Mouse (Mus musculus) midbrain, embryonic 12.5 days (tissue): ENCODE data around the gene Gps2. TPM values are rescaled to one million over a fixed set of nuclear protein-coding genes. Genes with fewer than 3 reads are reported as not detected.
"Not testable (repeated sequence)": the region's sequence is repeated elsewhere in the genome, so short reads cannot be mapped to it uniquely, and the experiment has no call there.

Experiments used
- ATAC-seq: fragments of 200-750 bp; cut with Nextera tagmentation; 2 replicates; pipeline ENCODE4 v1.8.0; 2017; ENCODE audit warnings: low read depth, moderate TSS enrichment, moderate library complexity; ENCODE audit not compliant: low FRiP score
- H3K27ac ChIP-seq: fragments of 300-500 bp; sonication (generic); replicated peaks from 2 replicates; pipeline ENCODE4 v1.5.1; 2016; ENCODE audit warnings: mild to moderate bottlenecking
- H3K27me3 ChIP-seq: fragments of 300-500 bp; sonication (generic); 2 replicates; pipeline ENCODE4 v1.6.1; 2016; ENCODE audit warnings: mild to moderate bottlenecking
- H3K36me3 ChIP-seq: fragments of 300-500 bp; sonication (generic); 2 replicates; pipeline ENCODE4 v1.6.1; 2016
- H3K4me1 ChIP-seq: fragments of 300-500 bp; sonication (generic); 2 replicates; pipeline ENCODE4 v1.6.1; 2016
- H3K4me2 ChIP-seq: fragments of 300-500 bp; sonication (generic); replicated peaks from 2 replicates; pipeline ENCODE4 v1.6.1; 2016; ENCODE audit warnings: mild to moderate bottlenecking, moderate library complexity
- H3K4me3 ChIP-seq: fragments of 300-500 bp; sonication (generic); 2 replicates; pipeline ENCODE4 v1.5.1; 2016; ENCODE audit warnings: mild to moderate bottlenecking
- H3K9ac ChIP-seq: fragments of 300-500 bp; sonication (generic); replicated peaks from 2 replicates; pipeline ENCODE4 v1.6.1; 2016; ENCODE audit warnings: mild to moderate bottlenecking, moderate library complexity
- H3K9me3 ChIP-seq: fragments of 300-500 bp; sonication (generic); 2 replicates; pipeline ENCODE4 v1.6.1; 2016; ENCODE audit warnings: mild to moderate bottlenecking
- WGBS: fragments of 180-500 bp; shearing (Covaris S2); methylation state at CpG from one replicate; pipeline ENCODE4 v1.1.7; 2016; 5-methylcytosine and 5-hydroxymethylcytosine counted together
- polyA plus RNA-seq: library from polyadenylated mRNA; unstranded; fragments of >200 nt; fragmentation: Nextera tagmentation; extraction: Ambion mirVana; gene quantifications from 2 replicates; pipeline ENCODE4 v1.2.1, GENCODE M21; 2016

Gene Gps2
- polyA plus RNA-seq, 1 experiment from 2014 or later = 97.6 TPM

DNA sequence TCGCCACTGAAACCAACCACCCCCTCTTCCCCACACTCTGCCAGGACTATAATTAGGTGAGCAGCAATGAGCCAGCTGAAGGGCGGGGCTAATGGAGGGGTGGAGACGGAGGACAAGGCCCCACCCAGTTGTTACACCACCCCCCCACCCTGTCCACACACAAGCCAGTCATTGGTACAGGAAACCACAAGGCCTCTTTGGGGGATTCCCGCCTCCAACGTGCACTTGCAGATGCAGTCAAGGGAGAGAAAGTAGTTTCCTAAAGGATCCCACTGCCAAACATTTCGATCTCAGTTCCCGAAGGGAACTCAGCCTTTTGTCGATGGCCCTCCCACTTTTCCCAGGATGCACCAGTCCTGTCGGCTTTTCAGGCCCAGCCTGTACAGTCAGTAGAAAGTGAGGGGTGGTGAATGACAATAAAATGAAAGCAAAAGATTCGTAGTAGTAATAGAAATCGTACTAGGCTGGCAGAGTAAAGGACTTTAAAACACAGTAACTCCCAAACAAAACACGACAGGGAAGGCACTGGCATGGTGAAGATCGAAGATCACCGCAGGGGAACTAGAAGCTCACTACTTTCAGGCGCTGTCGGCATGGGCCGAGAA, 6.1 kb downstream of the Gps2 start:
- Histone ChIP-seq H3K9ac (peak overlapping the region; percentile 95), H3K4me2 (peak overlapping the region; percentile 96), H3K27me3 (no peaks in the 10 kb centered on the region), H3K4me1 (peaks cover 39% of the 10 kb centered on the region), H3K27ac (peak overlapping the region; percentile 95), H3K9me3 (no peaks in the 10 kb centered on the region), H3K4me3 (peak overlapping the region; percentile 98), H3K36me3 (peaks cover 41% of the 10 kb centered on the region)
- 2% methylated on average over 17 of the region's 17 CpGs for WGBS
- no peak for ATAC-seq

DNA sequence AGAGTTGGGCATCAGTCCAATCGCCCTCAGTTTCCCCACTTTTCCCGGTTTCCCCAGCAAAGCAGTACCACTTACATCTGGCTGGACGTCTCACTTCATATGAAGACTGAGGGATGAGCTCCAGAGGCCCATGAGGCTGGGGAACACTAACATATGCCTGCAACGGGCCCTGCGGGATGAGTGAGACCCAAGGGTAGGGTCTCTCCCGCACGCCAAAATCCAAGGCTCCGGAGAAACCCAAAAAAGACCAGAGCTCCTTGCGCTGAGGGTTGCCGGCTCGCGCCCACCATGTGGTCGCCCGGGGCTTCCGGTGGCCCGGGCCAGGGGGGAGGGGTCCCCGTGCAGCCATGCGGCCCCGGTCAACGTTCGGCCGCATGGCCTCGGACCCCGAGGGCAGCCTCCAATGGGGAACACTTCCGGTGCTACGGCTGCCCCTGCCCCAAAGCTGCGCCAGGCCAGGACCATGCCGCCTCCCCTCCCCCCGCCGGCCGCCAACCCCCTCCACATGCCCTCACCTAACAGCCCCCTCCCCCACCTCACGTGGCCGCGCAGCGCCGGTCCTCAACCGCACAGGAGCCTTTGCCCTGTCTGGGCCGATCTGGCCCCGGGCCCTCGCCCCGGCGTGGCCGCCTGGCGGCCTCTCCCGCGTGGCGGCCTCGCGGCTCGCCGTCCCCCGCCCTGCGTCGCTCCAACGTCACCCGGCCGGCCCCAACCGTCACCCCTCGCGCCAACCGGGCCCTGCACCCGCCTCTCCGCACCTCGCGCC, 6.8 kb downstream of the Gps2 start:
- Histone ChIP-seq H3K27ac (peak overlapping the region; percentile 95), H3K4me2 (peak overlapping the region; percentile 96), H3K36me3 (peaks cover 36% of the 10 kb centered on the region), H3K27me3 (no peaks in the 10 kb centered on the region), H3K4me3 (peak overlapping the region; percentile 98), H3K9me3 (no peaks in the 10 kb centered on the region), H3K4me1 (peaks cover 32% of the 10 kb centered on the region), H3K9ac (peak overlapping the region; percentile 95)
- WGBS = 1% methylated on average over 51 of the region's 65 CpGs
- peak; percentile 47 for ATAC-seq

DNA sequence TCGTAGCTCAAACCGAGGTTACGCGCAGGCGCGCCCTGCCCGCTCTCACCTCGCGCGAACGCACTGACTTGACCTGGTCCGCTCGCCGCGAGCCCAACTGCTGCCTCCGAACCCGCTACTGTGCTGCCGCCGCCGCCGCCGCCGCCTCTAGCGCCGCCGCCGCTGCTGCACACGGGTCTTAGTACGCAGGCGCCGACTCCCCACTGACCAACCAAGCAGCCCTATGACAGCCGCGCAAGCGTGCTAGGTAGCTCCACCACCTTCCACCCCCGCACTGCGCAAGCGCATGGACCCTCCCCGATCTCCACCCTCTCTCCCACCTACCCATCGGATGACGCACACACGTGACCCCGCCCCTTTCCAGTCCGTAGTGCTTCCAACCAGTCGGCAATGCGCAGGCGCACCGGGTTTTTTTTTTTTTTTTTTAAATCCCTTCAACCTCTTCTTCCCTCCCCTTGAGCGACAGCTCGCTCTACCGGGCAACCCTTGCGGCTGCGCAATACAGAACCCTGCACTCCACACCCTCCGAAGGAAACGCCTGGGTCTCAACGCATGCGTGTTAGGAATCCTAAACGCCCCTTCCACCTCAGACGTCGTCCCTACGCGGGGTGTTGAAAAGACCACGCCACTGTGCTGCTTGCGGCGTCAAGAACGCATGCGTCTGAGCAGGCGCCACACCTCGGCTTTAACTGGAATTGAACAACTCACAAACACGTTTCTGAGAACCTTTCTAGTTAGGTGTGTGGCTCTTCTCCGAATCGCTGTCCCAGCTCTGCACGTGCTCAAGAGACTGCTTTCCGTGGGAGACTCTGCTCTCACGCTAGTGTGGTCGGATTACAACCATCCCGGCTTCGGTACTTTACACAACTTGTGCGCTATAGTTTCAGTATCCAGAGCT, 7.7 kb downstream of the Gps2 start, which contains the start of gene Eif5a:
Eif5a (minus strand) TSS at position 845 of the 898 bp plus-strand sequence.
- WGBS = under 1% methylated on average over 78 of the region's 78 CpGs
- peaks cover 27% of the 10 kb centered on the region for H3K36me3 ChIP-seq
- ATAC-seq = peak; percentile 95

DNA sequence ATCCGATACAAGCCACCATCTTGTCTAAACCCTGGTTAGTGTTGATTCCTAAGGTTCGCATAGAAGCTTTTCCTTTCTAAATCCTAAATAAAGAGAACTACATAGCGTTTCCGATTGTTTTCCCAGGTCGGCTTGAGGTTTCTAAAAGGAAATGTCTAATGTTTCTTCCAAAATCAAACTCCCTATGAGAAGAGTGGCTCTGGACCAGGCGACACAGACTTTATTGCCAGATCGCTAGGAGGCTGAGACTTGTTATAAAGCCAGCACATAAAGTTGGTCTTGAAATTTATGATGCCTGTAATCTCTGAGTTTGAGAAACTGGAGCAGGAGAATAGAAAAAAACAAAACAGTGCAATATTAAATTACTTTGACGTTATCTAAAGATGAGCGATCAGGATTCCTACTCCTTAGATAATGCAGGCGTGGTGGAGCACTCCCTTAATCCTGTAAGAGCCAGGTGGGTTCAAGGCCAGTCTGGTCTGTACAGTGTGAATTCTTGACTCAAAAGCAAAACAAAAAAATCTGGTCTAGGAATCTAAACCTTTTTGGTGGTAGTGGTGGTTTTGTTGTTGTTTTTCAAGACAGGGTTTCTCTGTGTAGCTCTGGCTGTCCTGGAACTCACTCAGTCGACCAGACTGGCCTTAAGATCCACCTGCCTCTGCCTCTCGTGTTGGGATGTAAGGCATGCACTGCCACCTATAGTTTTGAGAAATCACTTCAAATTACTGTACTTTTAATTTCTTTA, 8.5 kb downstream of the Gps2 start:
- Histone ChIP-seq H3K27ac (peak overlapping the region; percentile 95), H3K4me3 (peak overlapping the region; percentile 98), H3K9ac (peak overlapping the region; percentile 63), H3K4me2 (peak overlapping the region; percentile 62), H3K27me3 (no peaks in the 10 kb centered on the region), H3K9me3 (no peaks in the 10 kb centered on the region), H3K36me3 (peaks cover 19% of the 10 kb centered on the region), H3K4me1 (peaks cover 22% of the 10 kb centered on the region)
- 5% methylated on average over 12 of the region's 12 CpGs for WGBS
- no peak for ATAC-seq

More for the DNA sequence above, 7.7 kb downstream of the Gps2 start, which contains the start of gene Eif5a:
- no peaks in the 10 kb centered on the region for H3K27me3 ChIP-seq
- H3K9ac ChIP-seq = peak within 1 kb of the TSS; percentile 95
- peaks cover 23% of the 10 kb centered on the region for H3K4me1 ChIP-seq
- H3K4me2 ChIP-seq = peak within 1 kb of the TSS; percentile 96
- no peaks in the 10 kb centered on the region for H3K9me3 ChIP-seq
- H3K4me3 ChIP-seq = peak within 1 kb of the TSS; percentile 98
- peak within 1 kb of the TSS; percentile 95 for H3K27ac ChIP-seq

DNA sequence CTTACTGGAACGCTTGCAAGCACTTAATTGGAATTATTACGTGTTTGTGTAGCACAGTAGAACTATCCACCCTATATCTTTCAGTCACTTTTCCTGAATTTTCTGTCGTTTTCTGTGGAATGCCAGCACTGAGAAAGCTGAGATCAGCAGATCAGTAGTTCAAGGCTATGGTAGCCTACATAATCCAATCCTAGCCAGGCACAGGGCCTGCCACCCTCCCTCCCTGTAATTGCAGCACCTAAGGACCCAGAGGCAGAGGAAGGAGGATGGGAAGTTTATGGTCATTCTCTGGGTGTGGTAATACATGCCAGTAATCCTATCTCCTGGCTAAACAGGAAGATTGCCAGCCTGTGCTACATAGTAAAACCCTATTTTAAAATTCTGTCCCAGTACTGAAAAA, 9.1 kb downstream of the Gps2 start:
- Histone ChIP-seq H3K36me3 (peaks cover 13% of the 10 kb centered on the region), H3K4me3 (no peak overlapping the region), H3K9ac (no peak overlapping the region), H3K27ac (no peak overlapping the region), H3K4me1 (peaks cover 22% of the 10 kb centered on the region), H3K9me3 (no peaks in the 10 kb centered on the region), H3K27me3 (no peaks in the 10 kb centered on the region), H3K4me2 (no peak overlapping the region)
- ATAC-seq = no peak
- 69% methylated on average over 3 of the region's 3 CpGs for WGBS

DNA sequence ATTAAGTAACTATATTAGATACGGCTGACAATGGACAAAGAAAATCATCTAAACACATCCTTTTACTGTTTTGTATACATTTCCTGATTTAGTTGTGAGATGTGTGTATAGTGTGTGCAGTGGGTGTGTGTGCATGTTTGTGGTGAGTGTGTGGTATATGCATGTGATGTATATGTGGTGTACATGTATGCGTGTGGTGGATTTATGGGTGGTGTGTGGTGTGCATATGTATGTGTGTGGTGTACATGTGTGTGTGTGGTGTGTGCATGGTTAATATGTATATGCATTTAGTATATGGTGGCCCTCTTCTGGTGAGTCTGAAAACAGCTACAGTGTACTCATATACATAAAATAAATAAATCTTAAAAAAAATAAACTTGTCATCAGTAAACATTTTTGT, 13.8 kb downstream of the Gps2 start:
- Histone ChIP-seq H3K9me3 (no peaks in the 10 kb centered on the region), H3K4me1 (peaks cover 3% of the 10 kb centered on the region), H3K4me2 (no peak overlapping the region), H3K36me3 (no peaks in the 10 kb centered on the region), H3K4me3 (no peak overlapping the region), H3K9ac (no peak overlapping the region), H3K27me3 (no peaks in the 10 kb centered on the region), H3K27ac (no peak overlapping the region)
- 97% methylated on average over 2 of the region's 2 CpGs for WGBS
- no peak for ATAC-seq

DNA sequence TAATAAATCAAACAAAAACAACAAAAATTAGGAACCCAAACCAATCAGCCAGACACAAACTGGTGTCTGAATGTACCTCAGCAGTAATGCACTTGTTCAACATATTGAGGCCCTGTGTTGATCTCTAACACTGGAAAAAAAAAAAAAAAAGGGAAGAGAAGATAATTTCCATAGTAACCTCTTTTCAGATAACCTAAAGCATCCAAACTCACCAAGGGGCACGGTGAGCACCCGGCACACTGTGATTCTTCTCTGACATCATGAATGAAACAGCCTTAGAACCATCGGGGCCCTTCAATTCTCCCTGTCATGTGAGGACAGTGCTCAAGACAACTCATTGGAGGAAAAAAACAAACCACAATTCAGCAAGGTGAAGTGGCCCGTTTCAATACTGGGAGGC, 16.0 kb downstream of the Gps2 start:
- ATAC-seq = no peak
- WGBS = 88% methylated on average over 4 of the region's 4 CpGs
- H3K27ac ChIP-seq = no peak overlapping the region
- no peak overlapping the region for H3K9ac ChIP-seq
- H3K9me3 ChIP-seq = no peaks in the 10 kb centered on the region
- H3K4me3 ChIP-seq = no peak overlapping the region
- peaks cover 11% of the 10 kb centered on the region for H3K27me3 ChIP-seq
- no peaks in the 10 kb centered on the region for H3K36me3 ChIP-seq
- H3K4me2 ChIP-seq = no peak overlapping the region
- peaks cover 3% of the 10 kb centered on the region; the same call in 1 of the 2 replicates for H3K4me1 ChIP-seq

DNA sequence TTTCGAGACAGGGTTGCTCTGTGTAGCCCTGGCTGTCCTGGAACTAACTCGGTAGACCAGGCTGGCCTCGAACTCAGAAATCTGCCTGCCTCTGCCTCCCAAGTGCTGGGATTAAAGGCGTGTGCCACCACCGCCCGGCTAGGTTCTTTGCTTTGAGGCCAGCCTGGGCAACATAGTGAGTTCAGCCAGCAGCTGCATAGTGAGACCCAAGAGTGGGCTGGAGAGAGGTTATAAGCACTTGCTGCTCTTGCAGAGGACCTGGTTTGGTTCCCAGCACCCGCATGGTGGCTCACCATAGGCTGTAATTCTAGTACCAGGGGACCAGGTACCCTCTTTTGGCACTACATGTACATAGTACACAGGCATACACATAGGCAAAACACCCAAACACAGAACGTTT, 16.5 kb downstream of the Gps2 start:
- not testable (repeated sequence) for H3K4me1 ChIP-seq
- 88% methylated on average over 8 of the region's 8 CpGs for WGBS

DNA sequence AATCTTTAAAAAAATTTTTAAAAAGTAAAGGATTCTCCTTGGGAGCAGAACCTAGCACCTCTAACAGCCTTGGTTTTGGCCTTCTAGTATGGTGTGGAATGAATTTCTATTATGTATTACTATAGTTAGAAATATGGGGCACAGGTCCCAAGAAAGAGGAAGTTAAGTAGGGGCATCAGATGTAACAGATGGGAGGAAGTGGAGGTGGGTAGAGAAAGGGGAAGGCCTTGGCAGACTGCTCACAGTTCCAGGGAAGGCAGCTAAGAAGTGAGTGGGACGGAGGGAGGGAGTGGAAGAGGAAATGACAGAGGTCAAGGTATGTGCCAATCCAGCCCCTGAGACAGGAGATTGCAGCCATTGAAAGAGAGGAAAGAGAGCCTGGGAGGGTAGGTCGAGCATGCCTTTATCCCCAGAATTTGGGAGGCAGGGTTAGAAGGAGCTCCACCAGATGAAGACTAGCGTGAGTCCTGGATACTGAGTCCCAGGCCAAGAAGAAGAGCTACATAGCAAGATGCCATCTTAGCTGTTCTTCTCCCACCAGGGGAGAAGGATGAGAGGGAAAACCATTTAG, 17.4 kb downstream of the Gps2 start:
- 82% methylated on average over 3 of the region's 3 CpGs for WGBS
- Histone ChIP-seq H3K9ac (no peak overlapping the region), H3K4me3 (no peak overlapping the region), H3K27me3 (peaks cover 25% of the 10 kb centered on the region), H3K9me3 (no peaks in the 10 kb centered on the region), H3K36me3 (no peaks in the 10 kb centered on the region), H3K4me2 (no peak overlapping the region), H3K27ac (no peak overlapping the region), H3K4me1 (peaks cover 14% of the 10 kb centered on the region)
- ATAC-seq = no peak

More for the DNA sequence above, 16.5 kb downstream of the Gps2 start:
- H3K27ac ChIP-seq, H3K9me3 ChIP-seq, H3K4me2 ChIP-seq, H3K9ac ChIP-seq, H3K4me3 ChIP-seq, ATAC-seq, H3K36me3 ChIP-seq: not testable (repeated sequence)
- peaks cover 16% of the 10 kb centered on the region for H3K27me3 ChIP-seq

DNA sequence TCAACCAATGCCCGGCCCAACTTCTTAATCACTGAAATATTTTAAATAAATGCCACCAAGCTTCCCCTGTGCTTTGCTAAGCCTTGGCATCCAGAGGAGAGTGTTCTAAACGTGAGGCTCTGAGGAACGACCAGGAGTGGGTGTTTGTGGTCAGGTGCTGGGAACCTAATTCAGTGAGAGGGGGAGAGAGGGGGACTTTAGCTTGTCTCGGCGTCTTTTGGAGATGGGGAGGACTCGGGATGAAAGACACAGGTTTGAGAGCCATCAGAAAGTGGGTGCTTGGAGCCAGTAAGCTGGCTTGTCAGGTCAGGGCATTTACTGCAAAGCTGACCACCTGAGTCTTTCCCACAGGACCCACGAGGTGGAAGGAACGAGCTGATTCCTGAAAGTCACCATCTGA, 18.1 kb downstream of the Gps2 start:
- peaks cover 21% of the 10 kb centered on the region for H3K4me1 ChIP-seq
- 74% methylated on average over 8 of the region's 8 CpGs for WGBS
- H3K9ac ChIP-seq = no peak overlapping the region
- H3K27ac ChIP-seq = no peak overlapping the region
- H3K27me3 ChIP-seq = peaks cover 32% of the 10 kb centered on the region
- no peaks in the 10 kb centered on the region for H3K36me3 ChIP-seq
- no peak for ATAC-seq
- no peak overlapping the region for H3K4me3 ChIP-seq
- no peaks in the 10 kb centered on the region for H3K9me3 ChIP-seq
- no peak overlapping the region for H3K4me2 ChIP-seq

DNA sequence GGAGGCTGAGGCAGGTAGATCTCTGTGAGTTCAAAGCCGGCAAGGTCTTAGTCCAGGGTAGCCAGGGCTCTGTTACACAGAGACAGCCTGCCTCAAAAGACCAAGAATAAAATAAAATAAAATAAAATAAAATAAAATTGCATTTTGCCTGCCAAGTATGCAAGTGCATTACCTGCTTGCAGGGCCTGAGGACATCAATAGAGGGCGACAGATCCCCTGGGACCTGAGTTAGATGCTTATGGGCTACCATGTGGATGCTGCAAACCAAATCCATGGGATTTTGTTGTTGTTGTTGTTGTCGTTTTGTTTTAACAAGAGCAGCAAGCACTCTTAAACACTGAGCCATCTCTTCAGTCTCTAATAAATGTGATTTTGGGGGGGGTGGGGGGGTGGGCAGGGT, 18.6 kb downstream of the Gps2 start:
- no peak overlapping the region for H3K27ac ChIP-seq
- no peak overlapping the region for H3K9ac ChIP-seq
- no peaks in the 10 kb centered on the region for H3K36me3 ChIP-seq
- no peaks in the 10 kb centered on the region for H3K9me3 ChIP-seq
- H3K4me3 ChIP-seq = no peak overlapping the region
- peaks cover 37% of the 10 kb centered on the region for H3K27me3 ChIP-seq
- peaks cover 21% of the 10 kb centered on the region for H3K4me1 ChIP-seq
- H3K4me2 ChIP-seq = no peak overlapping the region
- WGBS = 31% methylated on average over 3 of the region's 3 CpGs
- ATAC-seq = no peak
